Mouse (Mus musculus): ENCODE measurements around the gene Ccdc174.

Gene Ccdc174

GRCm38 (mm10) chr6:91931231-91931630 lies 53.4 kb downstream of the Ccdc174 start:
- no peak for DNase-seq

- DNase-seq = no peak
Measured at GRCm38 (mm10) chr6:91938491-91938890, 60.6 kb downstream of the Ccdc174 start.

- DNase-seq = no peak
Measured at GRCm38 (mm10) chr6:91948426-91948825, 70.6 kb downstream of the Ccdc174 start.

Measured in thymus, postnatal 36 days (tissue).